Mouse (Mus musculus) layer of hippocampus, postnatal 14 days (tissue): ENCODE measurements around the gene Inava. TPM values are rescaled to one million over a fixed set of nuclear protein-coding genes. Genes with fewer than 3 reads are reported as not detected.

Experiments
- DNase-seq, 2 experiments: peaks; one replicate each; pipeline ENCODE4 v3.0.0; 2021 to 2022; ENCODE audit warnings: low spot score in 2 of 2, mixed read lengths in 1 of 2
- long read RNA-seq, 2 experiments: library from polyadenylated mRNA; stranded (forward); transcript quantifications; one replicate each; pipeline ENCODE4 v2.0.0; 2021
- total RNA-seq, 2 experiments: library from RNA; stranded (reverse); gene quantifications; 2 replicates each; pipeline ENCODE4 v1.2.3; 2021

Gene Inava
- total RNA-seq = 1 to 10 TPM; 7.8 to 8.2 TPM
- long read RNA-seq, experiment 1, partial matches to known transcripts = 4 of 9 reads
- long read RNA-seq, experiment 1, other reads (novel, unspliced or antisense) = 2 of 9 reads
- long read RNA-seq, experiment 2, partial matches to known transcripts = 1 of 4 reads
- long read RNA-seq, experiment 2, other reads (novel, unspliced or antisense) = 1 of 4 reads

DNA sequence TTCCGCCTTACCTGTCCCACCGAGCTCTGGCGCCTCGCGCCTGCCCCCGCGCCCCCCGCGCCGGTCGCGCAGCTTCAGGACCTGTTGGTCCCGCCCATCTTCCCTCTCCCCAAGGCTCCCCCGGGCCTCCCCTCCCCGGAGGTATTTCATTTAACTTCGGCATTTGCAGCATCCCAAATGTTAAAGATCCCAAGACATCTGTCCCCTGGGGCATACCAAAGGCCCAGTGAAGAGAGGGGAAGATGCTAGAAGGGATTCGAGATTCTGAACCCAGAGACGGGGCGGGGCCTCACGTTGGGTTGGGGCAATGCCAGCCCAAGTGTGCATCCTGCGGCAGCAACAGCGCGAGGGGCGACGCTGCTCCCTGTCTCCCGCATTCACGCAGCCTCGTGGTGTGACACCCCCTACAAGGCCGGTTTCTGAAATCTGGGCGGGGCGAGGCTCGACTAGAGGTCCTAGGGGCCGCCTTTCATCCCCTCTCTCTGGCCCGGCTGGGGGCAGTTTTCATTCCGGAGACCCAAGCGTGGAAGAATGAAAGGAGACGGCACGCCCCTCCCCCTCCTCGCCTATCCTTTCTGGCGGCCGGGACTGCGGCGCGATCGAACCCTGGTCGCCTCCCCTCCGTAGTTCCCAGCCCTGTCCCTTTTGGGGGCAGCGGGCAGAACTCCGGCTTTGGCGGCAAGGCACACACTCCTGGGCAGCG lies at the start of gene Inava:
TSS of gene Inava (minus strand) at position 373 of the 703 bp plus-strand sequence.
- peak; percentile 40 to 46 for DNase-seq

DNA sequence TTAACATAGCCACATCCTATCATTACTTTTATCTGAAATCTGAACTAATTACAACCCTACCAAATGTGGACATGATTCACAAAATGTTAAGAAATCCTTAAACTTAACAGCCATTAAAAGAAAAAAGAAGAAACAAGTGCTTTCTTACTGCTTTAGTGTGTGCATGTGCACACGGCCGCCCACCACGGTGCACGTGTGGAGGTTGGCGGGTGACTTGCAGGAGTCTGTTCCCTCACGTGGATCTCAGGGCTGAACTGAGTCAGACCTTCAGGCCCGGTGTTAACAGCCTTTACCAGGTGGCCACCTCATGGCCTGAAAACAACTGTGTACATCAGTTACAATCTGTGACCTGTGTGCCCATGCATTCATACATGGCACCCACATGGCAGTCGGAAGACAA lies 43.3 kb upstream of the Inava start:
- no peak for DNase-seq

DNA sequence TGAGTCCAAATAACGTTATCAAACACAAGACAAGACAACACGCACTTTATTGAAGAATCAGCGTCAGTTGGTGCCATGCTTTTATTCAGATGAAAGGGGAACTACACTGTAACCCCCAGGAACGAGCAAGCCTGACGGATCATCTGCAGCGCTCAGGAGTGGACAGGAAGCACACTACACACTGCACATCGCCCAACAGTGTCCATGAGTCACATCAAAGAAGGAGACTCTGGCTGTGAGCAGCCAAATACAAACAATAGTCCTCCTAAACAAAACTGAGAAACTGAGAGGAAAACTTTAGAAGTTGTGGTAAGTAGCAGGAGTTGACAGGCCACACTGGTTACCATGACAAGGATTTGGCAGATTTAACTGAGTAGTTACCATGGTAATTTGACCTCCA lies 34.2 kb upstream of the Inava start:
- no peak for DNase-seq

DNA sequence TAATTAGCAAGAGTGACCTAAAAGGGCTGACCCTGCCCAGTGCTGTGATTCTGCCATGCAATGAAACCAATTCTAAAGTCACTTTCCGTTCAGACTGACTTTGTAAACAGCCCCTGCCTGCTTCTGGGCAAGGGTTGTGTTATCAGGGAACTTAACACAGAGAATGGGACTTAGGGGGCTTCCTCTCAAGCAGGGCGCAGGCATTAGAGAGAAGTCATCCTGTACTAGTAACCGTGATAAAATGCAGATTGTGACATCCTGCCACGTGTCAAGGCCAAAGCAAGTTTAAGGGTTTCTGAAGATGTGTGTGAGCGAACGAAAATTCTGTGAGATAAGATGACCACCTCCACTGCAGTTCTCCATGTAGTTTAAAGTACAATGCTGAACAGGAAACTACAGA lies 32.1 kb upstream of the Inava start:
- DNase-seq = no peak

DNA sequence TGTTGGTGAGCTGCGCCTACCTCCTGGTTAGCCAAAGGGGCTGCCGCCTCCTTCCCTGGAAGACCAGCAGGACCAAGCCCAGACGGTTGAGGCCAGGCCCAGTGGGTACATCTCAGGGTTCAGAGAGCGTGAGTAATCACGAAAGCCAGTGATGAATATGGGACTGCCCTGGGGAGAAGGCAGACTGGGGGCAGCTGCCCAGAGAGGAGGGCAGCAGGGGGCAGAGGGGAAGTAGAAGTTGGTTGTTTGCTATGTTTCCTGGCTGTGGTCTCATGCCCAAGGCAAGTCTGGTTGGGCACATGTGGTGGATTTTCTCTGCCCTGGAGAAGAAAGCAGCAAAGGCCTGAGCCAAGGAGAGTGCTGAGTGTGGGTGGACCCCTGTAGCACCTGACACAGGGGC lies 29.3 kb upstream of the Inava start:
- DNase-seq = no peak

DNA sequence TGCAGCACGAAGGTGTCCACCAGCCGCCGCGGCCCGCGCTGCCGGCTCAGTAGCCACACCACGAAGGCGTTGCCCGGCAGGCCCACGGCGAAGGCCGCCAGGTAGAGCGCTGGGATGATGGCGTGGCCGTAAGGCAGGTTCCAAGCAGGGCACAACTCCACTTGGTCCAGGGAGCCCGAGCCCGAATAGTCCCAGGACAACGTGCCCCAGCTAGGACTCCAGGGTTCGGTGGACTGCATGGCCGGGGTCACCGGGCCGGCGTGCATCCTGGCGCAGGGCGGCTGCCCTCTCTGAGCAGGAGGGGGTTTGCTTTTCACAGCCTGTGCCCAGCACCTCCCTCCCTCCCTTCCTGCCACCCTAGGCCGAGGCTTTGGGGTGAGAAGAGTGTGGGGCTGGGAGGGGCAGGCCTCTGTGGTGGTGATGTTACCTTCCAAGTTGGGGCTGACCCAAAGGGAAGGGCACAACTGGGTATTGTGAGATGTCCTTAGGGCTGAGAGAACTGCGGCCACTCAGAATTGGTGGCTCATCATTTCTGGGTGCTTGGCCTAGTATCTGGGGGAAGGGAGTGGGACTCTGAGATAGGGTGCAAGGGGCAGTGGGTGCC lies 26.7 kb upstream of the Inava start, which contains the start of gene Gpr25:
TSS of gene Gpr25 (minus strand) at position 239 of the 604 bp plus-strand sequence.
- no peak for DNase-seq

DNA sequence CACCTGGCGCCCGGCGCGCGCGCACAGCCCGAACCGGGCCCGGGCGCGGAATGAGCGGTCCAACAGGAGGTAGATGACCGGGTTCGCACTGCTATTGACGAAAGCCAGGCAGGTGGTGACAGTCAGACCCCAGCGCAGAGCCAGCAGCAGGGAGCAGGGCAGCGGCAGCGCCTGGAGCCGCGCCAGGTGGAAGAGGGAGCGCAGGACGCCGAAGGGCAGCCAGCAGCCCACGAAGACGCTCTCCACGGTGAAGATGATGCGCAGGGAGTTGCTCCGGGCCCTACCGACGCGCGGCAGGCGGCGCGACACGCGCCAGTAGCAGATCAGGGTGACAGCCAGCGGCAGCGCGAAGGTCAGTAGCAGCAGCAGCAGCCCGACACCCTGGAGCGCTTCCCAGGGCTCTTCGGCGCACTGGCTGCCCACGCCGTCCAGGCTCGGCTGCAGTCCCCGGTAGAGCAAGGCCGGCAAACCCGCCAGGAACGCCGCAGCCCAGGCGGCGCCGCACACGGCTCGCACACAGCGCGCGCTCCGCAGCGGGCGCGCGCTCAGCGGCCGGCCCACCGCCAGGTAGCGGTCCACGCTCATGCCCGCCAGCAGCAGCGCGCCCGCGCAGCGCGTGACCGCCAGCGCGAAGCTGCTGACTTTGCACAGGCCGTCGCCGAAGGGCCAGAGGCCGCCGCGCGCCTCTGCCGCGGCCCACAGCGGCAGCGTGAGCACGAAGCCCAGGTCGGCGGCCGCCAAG lies 26.0 kb upstream of the Inava start:
- DNase-seq = peak; percentile 71 to 73

DNA sequence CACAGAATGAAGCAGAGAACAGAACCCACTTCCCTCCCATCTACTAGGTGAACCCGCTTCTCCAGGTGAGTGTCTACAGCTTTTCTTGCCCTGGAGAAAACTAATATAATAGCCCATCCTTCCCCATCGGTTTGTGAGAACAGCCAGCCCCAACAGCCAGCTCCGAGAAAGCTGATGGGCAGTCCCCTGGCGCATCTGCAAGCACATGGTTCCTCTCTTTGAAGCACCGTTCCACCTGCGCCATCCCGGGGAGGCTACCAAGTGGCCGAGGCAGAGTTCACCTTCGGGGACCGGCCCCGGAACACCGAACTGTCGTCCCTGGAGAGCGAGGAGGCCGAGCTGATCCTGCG lies 25.5 kb upstream of the Inava start:
- DNase-seq = peak in 1 of 2 experiments; percentile 13

DNA sequence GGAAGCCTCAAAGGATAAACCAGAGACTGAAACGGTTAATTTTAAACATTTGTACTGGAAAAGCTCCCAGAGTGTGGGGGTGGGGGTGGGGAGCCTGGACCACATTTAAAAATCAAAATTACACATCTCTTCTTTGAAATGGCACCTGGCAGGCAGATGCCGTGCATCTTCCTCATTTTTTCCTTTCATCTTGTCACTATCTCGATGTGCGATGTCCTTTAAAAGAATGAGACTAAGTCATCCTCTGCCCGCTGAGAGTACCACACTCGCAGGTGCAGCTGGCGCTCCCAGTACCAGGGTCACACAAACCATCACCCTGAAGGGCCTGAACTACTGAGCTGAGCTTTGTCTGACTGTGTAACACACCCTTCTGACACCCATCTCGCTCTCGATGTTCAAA lies 24.4 kb upstream of the Inava start:
- DNase-seq = no peak

DNA sequence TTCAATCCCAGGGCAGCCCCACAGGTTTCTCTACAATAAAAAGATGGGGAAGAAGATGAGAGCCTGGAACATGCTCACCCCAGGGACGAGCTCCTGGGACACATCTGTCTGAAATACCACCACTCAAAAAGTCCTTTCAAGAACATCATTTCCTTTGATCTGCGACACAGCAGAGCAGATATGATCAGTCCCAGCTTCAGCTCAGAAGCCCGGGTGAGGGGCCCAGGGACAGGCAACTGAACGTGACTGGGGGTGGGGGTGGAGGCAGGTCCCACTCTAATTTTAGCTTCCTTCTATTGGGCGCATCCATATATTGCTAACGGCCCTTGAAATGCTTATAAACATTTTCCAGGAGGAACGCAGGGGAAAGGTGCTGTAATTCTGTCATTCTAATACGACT lies 21.6 kb upstream of the Inava start:
- DNase-seq = no peak

DNA sequence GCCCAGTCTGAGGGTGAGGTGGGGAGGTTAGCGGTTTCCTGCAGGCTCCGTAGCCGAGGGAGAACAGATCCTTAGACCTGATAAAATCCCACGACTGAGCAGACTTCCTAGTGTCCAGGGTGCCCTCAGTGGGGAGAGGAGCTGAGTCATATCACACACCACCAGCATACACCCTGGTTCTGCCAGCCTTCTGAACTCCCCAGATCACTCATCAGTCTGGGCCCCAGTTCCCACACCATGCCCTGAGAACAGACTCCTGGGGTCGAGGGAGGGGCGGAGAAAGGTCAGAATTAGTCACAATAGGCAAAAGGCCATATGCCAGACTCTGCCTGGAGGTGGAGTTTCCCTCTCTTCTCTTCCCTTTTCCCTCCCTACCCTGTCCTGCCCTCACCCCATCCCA lies 21.1 kb upstream of the Inava start:
- DNase-seq = no peak

DNA sequence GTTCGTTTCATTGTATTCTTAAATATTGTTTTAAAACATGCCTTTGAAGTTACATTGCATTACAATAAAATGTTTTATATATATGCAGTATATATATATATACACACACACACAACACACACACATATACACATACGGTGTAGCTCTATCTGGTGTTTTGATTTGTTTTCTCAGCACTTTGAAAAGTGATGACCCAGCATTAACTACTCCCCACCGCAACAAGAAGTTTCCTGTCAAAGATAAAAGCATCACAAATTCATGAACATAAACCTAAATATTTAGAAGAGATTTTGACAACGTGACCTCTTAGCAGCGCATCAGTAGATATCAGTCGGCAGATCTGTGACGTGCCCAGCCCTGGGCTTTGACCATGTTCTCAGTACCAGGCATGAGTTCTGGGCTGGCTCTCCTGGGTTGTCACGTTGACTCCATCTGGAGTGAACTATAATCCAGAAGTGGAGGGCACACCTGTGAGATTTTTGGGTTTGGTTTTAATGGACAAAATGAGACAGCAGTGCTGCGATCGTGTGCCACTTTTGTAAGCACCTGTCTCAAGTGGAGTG lies 20.5 kb upstream of the Inava start:
- DNase-seq = no peak

DNA sequence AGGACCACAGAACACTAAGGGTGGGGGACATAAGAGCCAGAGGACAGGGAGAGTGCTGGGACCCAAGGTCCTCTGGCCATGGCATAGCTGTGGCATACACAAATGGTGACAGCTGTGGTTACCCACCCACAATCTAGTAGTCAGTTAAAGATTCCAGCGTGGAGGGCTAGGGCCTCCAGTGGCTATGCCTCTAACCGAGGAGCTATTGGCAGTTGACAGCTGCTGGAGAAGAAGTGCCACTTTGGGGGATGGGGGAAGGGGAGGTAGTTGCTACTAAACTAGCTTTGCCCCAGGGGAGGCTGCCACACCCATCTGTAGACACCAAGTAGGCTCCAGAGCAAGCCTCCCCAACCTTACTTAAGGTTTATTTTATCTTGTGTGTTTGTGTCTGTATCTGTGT lies 19.4 kb upstream of the Inava start:
- no peak for DNase-seq

DNA sequence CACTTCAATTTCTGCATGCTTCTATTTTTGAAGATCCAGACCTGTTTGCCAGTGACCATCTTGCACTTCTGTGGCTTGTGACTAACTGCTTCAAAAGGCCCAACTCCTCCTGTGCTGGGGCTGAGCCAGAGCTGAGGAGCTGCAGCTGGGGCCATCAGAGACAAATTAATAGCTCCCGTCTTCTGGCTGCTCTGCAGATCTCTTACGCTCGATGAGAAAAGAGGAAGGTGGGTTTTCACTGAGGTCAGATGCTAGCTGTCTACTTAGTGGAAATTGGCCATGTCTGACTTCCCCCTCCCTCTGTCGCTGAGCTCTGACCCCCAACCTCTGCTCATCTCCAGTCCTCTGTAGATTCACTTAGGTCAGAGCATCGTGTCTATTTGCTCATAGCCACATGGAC lies 15.6 kb upstream of the Inava start:
- no peak for DNase-seq

DNA sequence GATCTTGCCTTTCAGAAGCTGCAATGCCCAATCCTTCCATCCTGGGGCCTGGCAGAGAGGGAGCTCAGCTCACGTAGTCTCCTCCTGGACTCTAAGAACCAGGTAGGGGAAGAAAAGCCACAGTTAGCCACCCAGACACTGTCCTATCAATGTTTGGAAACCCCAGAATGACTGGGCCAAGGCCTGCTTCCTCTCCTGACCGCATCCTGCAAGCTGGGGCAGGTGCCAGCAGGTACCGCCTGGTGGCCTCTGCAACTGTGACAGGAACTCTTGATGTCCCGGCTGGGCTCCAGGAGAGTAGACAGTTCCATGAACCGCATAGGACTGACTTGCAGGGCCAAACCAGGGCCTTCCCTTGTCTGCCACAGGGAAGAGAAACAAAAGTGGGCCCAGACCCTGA lies 13.3 kb upstream of the Inava start:
- DNase-seq = no peak

DNA sequence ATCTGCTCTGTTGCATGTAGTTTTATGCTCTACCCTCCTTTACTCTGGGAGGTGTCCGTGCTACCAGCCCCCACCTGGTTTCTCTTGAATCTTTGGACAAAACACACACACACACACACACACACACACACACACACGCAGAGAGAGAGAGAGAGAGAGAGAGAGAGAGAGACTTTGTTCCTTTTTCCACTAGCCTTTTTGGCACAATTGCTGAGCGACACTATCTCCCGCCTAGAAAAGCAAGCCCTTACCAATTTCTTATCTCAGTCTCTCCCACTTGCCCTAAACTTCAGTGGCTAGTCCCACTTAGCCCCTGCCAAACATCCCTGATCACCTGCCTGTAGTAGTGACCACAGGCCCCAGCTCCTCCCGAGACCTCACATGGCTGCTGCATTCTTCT lies 10.4 kb upstream of the Inava start:
- no peak for DNase-seq

DNA sequence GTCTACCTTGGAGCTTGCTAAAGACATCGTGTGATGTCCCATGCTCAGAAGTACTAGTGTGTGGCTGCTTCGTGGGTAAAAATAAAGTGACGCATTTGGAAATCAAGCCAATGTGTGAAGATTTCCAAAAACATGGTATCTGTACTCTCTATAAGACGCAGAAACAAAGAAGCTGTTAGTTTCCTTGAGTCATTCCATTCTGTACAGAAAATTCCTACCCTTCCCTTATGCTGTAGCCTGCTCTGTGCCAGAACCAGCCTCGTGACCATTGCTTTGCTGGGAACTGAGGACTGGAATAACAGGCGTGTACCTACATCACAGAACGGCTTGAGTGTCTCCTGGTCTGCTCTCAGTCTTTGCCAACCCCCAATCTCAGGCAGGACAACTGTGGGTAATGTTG lies 7.7 kb upstream of the Inava start:
- DNase-seq = no peak

DNA sequence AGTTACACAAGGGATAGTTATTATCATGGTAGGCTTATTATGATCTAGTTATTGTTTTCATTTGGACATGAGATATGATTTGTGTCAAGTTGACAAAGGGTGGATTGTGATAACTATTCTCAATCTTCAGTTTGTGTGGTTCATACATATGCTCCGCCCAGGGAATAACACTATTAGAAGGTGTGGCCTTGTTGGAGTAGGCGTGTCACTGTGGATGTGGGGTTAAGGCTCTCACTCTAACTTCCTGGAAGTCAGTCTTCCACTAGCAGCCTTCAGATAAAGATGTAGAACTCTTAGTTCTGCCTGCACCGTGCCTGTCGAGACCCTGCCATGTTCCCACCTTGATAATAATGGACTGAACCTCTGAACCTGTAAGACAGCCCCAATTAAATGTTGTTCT lies 4.4 kb upstream of the Inava start:
- DNase-seq = no peak

DNA sequence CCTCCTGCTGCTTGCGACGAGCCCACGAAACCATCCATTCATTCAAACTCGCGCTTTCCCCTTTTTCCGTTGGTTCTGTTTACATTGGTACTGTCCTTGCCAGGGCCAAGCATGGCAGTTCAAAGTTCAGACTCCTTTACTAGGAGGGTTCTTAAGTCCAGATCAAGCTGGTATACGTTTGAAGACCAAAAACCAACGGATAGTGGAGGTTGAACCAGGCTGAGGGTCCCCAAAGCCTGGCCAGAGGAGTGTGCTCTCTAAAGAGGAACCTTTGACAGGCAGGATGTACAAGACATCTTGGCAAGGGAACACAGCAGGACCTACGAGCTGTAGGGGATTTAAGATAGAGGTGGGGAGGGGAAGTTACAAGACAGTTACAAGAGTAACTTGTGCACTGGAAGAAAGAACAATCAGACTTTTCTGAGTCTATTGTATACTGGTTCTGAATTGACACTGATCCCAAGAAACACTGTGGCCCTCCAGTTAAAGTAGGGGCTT lies 580 bp upstream of the Inava start:
- DNase-seq = no peak

DNA sequence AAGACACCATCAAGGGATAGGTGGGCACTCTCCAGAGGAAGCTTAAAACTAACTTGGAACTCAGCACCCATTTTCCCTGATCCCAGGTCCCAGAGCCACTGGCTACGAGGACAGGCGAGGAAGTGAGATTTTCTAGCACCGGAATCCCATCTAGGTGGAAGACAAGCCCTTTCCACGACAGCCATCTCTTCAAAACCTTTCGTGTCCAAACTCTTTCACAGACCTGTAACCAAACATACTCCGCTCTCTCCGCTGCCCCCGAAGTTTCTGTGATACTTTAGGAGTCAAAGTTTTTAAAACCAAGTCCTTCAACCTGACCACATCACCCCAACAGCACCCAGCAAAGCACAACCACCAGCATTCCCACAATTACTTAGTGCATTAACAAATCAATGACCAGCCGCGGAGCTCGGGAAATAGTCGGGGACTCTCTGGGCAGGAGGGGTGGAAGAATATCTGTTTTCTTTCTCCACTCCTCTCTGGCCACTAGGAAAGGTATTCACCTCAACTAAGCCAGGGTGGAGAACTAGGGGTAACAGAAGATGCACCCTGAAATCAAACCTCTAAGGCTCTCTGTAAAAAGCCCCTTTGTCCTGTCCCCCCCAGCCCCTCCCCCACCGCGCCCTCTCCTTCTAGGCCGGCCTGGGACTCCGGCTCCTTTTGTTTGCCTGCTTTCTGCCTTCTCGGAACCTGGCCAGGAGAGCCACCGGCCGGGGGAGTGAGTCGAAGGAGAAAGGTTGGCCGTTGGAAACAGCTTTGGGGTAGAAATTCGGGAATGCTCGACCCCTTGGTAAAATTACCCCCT lies 876 bp downstream of the Inava start:
- no peak for DNase-seq
